In the genomic region with DNA sequence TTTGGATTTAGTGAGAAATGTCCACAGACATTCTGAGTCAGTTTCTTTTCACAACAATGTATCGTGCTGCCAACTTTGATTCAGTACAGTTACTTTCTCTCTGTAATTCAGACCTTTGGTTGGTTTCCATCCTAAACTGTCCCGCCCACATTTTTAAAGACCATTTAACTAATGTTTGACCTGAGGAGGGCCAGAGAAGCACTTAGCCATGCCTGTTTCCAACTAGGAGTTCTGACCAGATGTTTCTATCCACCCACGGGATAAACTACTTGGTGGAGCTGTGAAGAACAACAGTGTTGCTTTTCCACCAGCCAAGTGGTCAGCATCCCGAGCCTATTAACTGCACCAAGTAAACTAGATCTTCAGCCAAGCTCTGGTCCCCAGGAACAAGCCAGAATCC, we compare ENCODE assay signal across 14 mouse cellular contexts.
"Had no signal": no experiment of that assay in that cellular context is flagged by ENCODE, and none has a peak within 500 bp of the region (broad histone marks: within the 10 kb centered on the region; RNA-seq: fewer than 3 reads in every experiment).

No protein-coding gene starts in this region.

- H3K9me3 ChIP-seq: liver, embryonic 13.5 days had no signal

- H3K27me3 ChIP-seq: limb, embryonic 13.5 days; liver, embryonic 13.5 days had no signal

- H3K27ac ChIP-seq: limb, embryonic 13.5 days; liver, embryonic 13.5 days had no signal

- H3K4me1 ChIP-seq: limb, embryonic 13.5 days; liver, embryonic 13.5 days had no signal

- H3K36me3 ChIP-seq: limb, embryonic 13.5 days; liver, embryonic 13.5 days had no signal

- ATAC-seq: intestine, embryonic 16.5 days had no signal

- DNase-seq: kidney, postnatal 4 days; left cerebral cortex, postnatal 4 days; liver, embryonic 13.5 days; lung, adult 2 months; lung, postnatal 14 days; lung, postnatal 4 days; midbrain, embryonic 14.5 days; retina, postnatal 1 day; right cerebral cortex, postnatal 25 days; thymus, adult 18-20 months; thymus, postnatal 36 days had no signal

- H3K4me2 ChIP-seq: limb, embryonic 13.5 days; liver, embryonic 13.5 days; midbrain, embryonic 11.5 days had no signal

- H3K9ac ChIP-seq: limb, embryonic 13.5 days; liver, embryonic 13.5 days had no signal

- H3K4me3 ChIP-seq: limb, embryonic 13.5 days; liver, embryonic 13.5 days had no signal
